Mouse (Mus musculus): ENCODE data around the gene Il1rapl1.

The Il1rapl1 gene

GRCm38 (mm10) chrX:88115609-88116073 lies at the start of gene Il1rapl1:
Gene Il1rapl1, minus strand, starts transcription at chrX:88115645.
- DNase-seq (ENCODE audit: low spot score), result peak; percentile 43

DNA sequence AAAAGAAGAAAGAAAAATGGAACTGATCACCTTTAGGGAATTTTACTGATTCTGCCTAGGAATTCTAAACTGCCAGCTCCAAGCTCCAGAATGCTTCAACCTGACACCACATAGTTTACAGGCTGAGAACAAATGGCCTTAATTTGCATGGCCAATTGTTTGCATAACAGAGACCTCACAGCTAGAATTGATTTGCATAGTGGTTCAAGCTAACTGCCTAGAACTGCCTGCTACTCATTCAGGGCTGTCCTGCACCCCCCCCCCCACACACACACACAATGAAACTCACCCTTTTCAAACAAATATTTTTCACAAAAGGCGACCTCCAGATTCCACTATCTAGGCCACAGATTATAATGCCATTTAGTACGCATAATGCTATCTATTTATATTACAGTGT lies 42.6 kb upstream of the Il1rapl1 start:
- DNase-seq (ENCODE audit: low spot score), result no peak

DNA sequence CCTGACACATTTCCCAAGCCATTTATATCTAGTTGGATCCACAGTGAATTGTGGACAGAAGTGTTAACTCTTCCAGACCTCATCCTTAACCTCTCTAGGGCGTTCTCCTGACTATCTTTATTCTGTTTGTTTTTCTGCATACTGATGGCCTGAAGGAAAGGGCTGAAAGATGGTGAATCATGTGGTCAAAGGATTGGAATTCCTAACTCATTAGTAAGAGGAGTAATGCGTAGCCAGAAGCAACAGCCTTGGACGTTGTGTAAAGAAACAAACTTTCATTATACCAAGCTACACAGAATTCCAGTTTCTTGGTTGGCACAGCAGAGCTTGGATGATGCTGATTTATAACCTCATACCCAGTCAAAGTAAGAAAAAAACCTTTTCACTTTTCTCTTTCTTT lies 10.2 kb upstream of the Il1rapl1 start:
- no peak for DNase-seq (ENCODE audit: low spot score)

DNA sequence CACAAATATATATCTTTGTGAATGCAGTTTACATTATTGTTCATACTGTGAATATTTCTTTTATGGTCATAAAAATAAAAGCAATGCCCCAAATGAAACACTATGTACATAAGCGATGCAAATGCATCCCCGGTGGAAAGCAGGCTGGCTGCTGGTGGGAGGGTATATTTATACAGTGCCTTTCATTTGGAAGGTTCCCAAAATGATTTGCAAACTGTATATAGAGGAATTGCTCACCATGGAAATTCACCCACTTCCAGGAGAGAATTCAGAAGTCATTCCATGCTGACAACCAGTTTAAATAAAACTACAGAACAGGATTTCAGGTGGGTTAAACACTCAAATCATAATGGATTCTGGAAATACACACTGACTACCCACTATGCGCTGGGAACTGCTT lies 4.6 kb upstream of the Il1rapl1 start:
- DNase-seq (ENCODE audit: low spot score), result no peak

GRCm38 (mm10) chrX:88117858-88118257 lies 2.4 kb upstream of the Il1rapl1 start:
- DNase-seq (ENCODE audit: low spot score), result no peak

DNA sequence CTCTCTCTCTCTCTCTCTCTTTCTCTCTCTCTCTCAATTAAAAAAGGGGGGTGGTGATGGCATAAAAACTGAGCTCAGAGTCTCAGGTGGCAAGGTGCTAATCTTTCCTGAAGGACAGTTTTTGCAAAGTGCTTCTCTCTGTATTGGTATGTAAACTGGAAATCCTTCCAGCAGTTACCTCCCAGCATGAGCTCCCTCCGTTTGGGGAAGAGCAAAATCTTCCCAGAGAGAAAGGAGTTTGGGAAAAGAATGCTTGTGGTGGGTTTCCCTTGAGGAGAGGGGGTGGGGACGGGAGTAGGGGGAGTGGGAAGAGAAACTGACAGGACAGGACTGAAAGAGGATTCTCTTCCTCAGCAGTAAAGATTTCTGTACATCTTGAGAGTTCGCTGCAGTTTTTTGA lies 881 bp upstream of the Il1rapl1 start:
- no peak for DNase-seq (ENCODE audit: low spot score)

GRCm38 (mm10) chrX:88113561-88113960 lies 1.9 kb downstream of the Il1rapl1 start:
- DNase-seq (ENCODE audit: low spot score), result no peak

- no peak for DNase-seq (ENCODE audit: low spot score)
Observed at GRCm38 (mm10) chrX:88112254-88112653, 3.2 kb downstream of the Il1rapl1 start.

DNA sequence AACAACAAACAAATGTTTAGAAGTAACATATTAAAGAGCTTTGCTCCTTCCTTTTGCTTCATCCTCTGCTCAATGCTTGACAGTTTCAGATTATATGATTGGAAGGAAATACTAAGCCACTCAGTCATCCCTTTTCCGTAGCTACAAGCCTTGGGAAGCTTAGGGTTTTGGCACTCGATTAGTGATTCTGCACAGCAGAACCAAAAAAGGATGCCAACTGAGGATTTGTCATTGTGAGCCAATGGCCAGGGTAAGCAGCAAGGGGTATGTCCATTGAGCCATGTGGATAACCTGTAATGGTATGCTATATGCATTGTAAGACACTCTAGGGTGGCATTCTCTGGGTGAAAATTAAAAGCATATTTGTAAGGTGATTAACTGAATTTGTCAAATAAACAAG lies 5.7 kb downstream of the Il1rapl1 start:
- no peak for DNase-seq (ENCODE audit: low spot score)

DNA sequence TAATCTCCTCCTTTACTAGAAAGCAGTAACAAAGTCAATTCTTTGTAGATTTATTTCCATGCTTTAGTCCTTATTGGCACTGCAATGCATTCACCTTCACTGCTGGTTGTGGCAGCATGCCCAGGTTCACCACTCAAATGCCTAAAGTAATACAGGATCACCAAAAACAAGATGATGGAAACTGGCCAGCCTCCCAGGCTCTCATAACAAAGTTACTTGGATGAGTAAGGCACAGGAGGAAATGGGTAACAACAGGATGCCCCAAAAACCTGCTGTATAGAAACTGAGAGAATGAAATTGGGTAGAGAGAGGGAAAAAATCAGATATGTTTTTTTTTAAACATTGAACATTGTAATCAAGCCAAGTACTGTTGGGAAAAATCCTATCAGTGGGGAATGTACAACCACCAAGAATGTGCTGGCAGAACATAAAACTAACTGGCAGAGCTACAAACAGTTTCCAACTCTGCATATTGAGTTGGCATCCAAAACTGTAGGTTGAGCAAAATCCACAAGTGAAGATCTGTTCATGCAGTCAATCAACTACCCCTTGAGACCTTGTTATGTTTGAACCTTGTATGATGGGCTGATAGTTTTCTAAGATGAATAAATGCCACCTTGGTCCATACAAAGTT lies 21.4 kb downstream of the Il1rapl1 start:
- DNase-seq (ENCODE audit: low spot score), result no peak

- no peak for DNase-seq (ENCODE audit: low spot score)
Observed at GRCm38 (mm10) chrX:88089873-88090272, 25.6 kb downstream of the Il1rapl1 start.

DNA sequence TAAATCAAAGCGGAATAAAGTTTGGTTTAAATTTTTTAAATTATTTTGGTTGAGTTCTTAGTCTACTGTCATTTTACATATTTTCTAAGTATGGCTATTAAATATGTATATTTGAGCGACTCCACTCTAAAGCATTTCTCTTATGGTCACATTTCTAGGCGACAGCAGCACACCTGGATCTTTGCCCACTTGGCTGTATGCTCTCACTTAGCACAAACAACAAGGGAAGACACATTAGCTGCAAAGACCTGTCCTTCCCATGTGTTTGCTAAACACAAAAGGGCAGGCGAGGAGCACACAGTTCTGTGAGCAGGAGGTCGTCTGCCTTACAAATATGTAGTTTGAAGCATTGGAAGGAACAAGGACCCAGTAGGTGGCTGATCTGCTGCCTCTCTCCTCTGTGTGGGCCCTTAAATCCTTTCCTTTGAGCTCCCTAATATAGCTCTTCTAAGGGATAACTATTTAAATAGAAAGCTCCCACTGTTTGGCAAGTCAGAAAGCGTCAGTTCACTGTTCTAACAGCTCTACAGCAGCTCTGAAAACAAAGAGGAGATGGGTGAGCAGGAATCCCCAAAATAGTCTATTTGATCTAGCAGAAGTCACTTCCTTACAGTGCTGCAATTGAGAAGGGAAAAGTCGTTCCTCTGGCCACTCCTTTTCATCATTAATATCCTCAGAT lies 42.6 kb downstream of the Il1rapl1 start:
- no peak for DNase-seq (ENCODE audit: low spot score)

DNA sequence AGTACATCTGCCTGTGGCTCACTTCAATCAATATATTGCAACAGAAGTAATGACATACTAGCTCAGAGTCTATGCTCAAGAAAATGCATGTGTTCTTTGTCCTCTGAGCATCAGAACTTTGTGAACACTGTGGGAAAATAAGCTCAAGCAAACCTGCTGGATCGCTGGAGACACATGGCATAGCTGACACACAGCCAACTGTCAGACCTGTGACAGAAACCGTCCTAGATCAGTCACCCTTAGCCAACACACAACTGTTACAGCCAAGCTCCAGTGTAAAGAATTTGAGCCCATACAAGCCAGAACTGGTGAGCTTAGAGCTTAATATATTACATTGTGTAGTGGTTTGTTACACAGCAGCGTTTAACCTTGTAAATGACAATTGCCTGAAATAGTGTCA lies 45.1 kb downstream of the Il1rapl1 start:
- DNase-seq (ENCODE audit: low spot score), result no peak

- no peak for DNase-seq (ENCODE audit: low spot score)
Observed at GRCm38 (mm10) chrX:88043556-88043955, 71.9 kb downstream of the Il1rapl1 start.

GRCm38 (mm10) chrX:88038984-88039383 lies 76.5 kb downstream of the Il1rapl1 start:
- DNase-seq (ENCODE audit: low spot score), result no peak

DNA sequence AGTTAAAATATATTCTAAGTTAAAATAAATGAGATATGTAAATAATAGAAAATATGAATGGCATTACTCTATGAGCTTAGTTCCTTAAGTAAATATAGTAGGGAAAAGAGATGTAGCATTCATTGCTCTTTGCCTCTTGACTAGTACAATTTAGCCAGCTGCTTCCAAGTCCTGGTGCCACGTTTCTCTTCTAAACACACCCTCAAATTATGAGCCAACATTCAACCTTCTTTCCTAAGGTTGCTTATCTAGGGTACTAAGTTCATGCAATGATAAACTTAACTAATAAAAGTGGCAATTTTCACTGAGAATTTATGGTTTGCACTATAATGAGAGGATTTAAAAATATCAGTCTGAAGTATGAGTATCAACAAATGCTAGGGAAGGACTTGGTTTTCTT lies 218.3 kb downstream of the Il1rapl1 start:
- no peak for DNase-seq (ENCODE audit: low spot score)

- no peak for DNase-seq (ENCODE audit: low spot score)
Observed at GRCm38 (mm10) chrX:87891916-87892315, 223.5 kb downstream of the Il1rapl1 start.

- no peak for DNase-seq (ENCODE audit: low spot score)
Observed at GRCm38 (mm10) chrX:87854107-87854506, 261.3 kb downstream of the Il1rapl1 start.

- no peak for DNase-seq (ENCODE audit: low spot score)
Observed at GRCm38 (mm10) chrX:87813884-87814283, 301.6 kb downstream of the Il1rapl1 start.

DNA sequence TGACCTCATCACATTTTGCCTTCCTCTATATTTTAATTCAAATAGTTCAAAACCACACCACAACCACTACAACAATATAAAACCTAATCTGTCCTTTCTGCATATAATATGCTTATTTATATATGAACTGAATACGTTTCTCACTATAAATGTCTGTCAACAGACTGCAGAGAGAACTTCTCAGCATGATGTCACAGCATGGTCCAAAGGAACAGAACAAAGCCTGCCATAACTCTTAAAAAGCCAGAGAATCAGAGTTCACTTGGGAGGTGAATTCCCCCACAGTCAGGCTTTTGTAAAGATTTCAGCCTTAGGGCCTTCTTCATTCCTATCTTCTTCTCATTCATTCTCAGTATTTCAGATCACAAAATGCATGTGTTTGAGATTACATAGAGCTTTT lies 307.7 kb downstream of the Il1rapl1 start:
- DNase-seq (ENCODE audit: low spot score), result no peak

DNA sequence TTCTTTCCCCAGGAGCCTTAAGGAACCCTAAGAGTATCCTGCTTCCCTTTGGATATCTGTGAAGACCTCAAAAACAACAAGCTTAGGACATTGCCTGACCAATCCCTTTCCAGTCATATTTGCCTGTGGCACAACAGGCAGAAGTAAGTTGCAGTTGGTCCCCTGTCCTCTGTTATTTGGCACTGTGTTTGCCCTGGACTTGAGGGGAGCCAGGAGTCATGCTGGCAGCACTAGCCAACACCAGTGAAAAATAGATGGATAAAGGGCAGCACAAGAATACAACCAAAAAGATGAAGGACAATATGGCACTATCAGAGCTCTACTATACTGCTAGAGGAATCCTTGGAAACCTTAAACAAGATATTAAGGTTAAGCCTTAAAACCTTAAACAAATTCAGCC lies 322.4 kb downstream of the Il1rapl1 start:
- DNase-seq (ENCODE audit: low spot score), result no peak

DNA sequence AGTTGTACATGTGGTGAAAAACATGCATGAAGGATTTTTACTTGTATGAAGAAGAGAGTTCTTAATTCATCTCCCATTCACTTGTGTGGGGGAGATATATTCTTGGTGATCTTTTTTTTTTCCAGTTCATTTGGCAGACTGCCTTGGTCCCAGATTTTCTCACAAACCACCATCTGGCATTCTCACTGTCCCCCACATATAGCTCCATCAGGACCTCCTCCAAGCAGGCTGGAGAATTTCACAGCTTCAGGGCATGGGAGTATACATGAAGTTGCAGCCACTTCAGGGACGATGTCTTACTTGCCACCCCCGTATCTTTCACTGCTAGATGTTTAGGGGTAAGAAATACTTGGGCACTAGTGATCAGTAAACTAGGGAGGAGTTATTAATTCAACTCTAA lies 404.9 kb downstream of the Il1rapl1 start:
- peak; percentile 17 for DNase-seq (ENCODE audit: low spot score)

- no peak for DNase-seq (ENCODE audit: low spot score)
Observed at GRCm38 (mm10) chrX:87663856-87664255, 451.6 kb downstream of the Il1rapl1 start.

GRCm38 (mm10) chrX:87655644-87656043 lies 459.8 kb downstream of the Il1rapl1 start:
- peak; percentile 3 for DNase-seq (ENCODE audit: low spot score)
